Mouse (Mus musculus) adrenal gland, adult 8-10 months (tissue): ENCODE data around the gene Fpr3. TPM values are rescaled to one million over a fixed set of nuclear protein-coding genes. Genes with fewer than 3 reads are reported as not detected.
"Not testable (repeated sequence)": the region's sequence is repeated elsewhere in the genome, so short reads cannot be mapped to it uniquely, and the experiment has no call there.

Experiments used
- DNase-seq: peaks from one replicate; pipeline ENCODE4 v3.0.0; 2022
- total RNA-seq, 4 experiments: library from RNA; stranded (reverse); gene quantifications; 2 replicates each; pipeline ENCODE4 v1.2.4; 2022

The Fpr3 gene
- total RNA-seq, 4 experiments from 2014 or later = not detected

DNA sequence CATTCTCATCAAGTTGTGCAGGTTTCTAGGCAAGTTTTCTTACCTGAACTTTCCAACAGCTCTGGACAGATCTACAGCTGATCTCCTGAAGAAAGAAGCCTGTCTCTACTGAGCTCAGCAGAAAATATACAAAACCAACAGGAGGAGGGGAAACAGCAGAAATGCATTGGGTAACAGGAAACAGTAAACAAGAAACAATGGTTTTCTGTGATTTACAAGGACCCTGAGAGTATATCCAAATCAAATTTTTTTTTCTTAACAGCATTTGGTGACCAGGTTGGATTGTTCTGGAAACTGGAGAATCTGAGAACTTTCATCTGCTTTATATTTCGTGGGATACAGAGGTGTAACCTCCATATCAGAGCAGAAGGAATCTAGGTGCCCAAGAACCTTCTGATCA, 3.8 kb upstream of the Fpr3 start, which contains the start of gene Fpr1:
TSS of gene Fpr1 (minus strand) at position 101 of the 400 bp plus-strand sequence.
- DNase-seq = no peak

DNA sequence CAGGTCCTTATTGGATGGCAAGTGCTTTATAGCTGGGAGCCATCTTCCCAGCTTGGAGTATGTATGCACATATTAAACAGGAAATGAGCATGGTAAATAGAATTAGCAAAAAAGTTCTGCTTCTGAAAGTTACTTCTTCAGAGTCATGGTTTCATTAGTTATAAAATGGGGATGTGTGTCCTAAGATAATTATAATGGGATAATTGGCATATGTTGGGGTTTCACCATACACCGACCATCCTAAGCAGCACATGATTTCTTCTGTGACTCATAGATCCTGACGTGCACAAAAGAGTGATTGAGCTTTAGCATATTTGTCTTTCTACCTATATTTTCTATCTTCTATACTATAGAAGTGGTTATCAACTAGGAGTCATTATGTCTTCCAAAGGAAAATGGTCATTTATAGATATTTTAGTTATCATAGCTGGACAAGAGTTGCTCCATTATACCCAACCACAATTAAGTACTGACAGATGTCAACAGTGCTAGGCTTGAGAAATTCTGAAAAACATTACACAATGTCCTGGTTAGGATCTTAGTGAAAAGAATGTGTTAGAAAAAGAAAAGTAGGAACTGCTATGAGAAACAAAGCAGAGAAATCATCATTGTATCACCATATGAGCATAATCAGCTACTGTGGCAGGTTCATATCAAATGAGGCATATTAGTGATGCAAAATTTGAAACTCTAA, 2.2 kb downstream of the Fpr3 start:
- DNase-seq = no peak

DNA sequence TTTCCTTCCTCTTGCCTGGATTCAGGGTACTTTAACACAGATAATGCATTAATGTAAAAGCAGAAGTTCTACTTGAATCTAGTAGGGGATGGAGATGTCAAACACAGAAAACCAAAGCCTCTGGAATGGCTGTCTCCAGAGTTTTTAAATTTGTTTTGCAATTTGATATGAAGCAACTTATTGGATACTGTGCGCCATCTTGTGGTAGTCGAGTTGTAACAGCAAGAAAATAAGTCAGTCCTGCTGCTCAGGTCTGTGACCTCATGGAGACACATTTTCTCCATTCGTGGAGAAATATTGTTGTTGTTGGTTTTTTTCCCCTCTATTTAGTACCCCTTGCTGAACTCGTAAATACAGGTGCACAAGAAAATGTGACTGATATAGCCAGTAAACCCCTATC, 8.4 kb downstream of the Fpr3 start:
- DNase-seq = no peak

DNA sequence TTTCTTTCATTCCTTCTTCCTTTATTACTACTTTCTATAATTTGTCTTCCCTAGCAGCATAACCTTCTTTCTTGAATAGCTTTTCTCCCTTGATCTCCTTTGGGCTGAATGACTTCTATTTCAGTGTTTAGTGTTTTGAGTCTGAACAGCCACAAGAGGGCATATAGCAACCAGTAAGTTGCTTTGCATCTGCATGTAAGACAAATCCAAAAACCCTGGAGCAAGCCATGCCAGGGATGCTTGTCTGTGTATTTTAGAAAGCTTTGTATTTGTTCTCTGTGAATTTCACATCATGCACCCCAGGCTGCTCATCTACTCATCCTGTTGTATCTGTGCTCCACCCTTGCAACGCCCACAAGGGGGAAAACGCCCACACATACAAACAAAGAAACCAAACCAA, 11.6 kb downstream of the Fpr3 start:
- DNase-seq = no peak

DNA sequence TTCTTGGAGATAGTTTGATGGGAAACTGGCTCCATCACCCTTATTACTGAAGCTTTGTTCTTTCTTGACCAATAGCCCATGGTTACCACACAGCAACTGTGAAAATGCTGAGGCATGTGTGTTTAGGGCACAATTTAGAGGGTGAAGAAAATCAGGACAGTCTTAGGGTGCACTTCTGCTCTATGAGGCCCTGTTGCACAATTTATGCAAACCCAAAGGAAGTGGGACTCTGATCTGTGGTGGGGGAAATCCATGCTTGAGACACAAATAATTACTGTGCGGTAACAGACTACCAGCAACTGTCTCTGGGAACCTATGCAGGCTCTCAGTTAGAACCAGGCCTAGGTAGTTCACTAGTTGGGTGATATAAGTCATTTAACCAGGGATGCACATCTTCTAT, 13.1 kb downstream of the Fpr3 start:
- no peak for DNase-seq

DNA sequence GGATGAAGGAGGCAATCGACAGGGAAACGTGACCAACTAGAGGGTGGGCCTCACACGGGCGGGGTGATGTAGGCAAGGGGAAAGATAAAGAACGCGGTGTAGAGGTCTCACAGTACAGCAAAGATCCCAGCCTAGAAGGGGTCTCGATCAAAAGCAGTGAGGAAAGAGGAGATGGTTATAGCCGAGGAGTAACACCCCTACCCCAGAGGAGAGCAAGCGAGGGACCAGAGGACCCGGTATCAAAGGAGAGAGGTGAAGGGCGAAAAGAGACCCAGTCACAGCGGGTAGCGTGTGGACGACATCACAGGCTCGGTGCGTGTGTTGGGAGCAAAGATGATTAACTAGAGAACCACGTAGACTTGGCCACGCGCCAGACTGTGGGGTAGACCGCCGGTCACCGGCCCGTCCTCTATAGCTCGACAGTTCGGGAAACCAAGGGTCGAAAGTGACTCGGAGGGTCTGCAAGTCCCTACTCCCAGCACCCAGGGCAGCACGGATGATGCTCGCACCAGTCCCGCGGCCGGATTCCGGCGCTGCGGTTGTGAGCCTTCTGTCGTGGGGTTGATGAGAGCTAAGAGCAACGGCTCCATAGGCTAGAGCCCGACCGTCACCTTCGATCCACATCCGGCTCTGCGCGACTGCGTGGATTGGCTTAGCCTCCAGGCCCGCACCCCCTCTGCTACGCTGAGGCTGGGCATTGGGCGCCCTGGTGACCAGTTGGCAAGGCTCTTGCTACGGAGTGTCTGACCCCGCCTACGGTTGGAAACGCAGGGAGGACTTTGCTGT, 22.2 kb downstream of the Fpr3 start:
- peak; percentile 89 for DNase-seq

DNA sequence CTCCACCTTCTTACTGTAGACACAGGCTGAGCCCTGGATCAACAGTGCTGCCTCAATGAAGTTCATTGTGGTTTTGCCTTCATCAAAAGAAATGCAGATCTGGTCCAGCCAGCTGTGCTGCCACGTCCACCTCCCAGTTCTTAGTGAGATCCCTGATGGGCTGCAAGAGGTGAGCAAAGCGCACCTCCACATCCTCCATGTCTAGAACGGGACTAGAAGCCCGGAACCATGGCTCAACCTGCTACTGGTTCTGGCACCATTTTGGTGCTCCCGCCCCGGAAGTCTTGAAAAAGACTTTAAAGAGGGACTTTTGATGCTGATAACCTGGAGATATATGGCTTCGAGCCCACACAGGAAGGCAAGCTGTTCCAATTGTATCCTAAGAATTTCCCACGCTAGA, 25.0 kb downstream of the Fpr3 start:
- not testable (repeated sequence) for DNase-seq

DNA sequence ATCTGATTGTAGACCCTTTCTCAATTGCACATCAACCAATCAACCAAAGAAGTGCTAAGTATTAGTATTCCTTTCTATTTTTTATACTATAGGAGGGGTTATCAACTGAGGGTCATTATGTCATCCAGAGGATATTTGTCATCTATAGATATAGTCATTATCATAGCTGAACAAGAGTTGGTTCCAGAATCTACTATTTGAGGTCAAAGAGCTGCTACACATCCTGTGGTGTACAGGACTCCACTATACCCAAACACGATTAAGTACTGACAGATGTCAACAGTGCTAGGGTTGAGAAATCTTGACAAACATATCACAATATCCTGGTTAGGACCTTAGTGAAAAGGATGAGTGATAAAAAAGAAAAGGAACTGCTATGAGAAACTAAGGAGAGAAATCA, 29.7 kb downstream of the Fpr3 start:
- no peak for DNase-seq

DNA sequence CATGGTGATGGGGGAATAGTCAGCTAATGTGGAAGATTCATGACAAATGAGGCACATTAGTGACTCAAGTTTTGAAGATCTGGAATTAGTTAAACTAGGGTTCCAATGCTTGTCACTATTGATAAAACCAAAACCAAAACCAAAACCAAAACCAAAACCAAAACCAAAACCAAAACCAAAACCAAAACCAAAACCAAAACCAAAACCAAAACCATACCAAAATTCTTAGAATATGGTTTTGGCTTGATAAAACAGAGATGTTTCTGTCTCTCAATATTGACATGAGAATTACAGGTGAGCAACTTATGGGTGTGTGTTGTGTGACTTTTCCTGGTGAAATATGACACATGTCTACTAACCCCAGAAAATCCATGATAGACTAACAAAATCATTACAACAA, 30.1 kb downstream of the Fpr3 start:
- no peak for DNase-seq

DNA sequence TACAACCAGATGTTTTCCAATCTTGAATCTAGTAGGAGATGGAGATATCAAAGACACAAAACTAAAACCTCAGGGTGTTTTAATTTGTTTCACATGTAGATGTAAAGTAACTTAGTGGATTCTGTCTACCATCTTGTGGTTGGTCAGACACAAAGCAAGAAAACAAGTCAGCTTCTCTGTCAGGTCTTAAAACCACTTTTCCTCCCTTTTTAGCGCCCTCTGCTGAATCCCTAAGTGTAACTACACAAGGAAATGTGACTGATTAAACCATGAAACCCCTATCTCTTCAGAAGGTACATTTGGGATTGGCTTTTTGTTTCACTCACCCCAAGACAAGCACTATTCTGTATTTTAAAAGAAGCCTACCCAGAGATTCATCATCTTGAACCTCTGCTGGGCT, 85.8 kb downstream of the Fpr3 start:
- DNase-seq = no peak

DNA sequence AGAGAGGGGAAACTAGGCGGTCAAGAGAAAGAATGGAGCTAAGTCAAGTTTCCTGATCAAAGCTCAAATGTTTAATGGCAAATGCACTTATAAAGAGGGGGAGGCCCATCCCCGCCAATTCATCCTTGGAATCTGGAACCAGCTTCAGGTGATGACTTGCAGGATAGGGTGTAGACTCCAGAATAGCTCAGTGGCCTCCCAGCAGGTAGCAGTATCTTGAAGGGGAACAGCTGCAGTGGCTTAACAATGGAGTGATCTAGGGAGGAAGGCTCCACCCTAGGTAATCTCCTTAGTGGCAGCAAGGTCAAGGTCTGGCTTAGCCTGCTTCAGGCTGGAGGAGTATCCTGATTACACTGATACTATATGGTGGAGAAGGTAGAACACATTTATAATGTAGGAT, 93.6 kb downstream of the Fpr3 start:
- not testable (repeated sequence) for DNase-seq

DNA sequence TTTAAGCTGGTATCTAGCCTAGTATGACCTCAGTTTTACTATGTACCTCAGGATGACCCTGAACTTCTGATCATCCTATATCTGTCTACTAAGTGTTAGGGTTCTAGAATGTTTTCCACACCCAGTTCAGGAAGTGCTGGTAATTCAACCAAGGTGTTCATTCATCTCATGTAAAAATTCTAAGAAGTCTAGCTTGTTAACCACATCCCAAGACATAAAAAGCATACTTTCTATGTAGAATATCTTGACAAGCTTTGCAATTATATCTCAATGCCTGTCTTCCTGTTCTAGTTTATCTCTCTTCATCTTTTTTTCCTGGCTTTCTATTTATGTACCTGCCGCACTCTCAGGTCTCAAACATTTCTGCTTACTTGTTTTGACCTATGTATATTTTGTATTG, 117.1 kb downstream of the Fpr3 start:
- no peak for DNase-seq

Other genes with a start within 250 kb of the Fpr3 start
- not detected for gene Vmn2r90, start 184.1 kb upstream of the Fpr3 start, total RNA-seq
- 100 to 1,000 TPM in 2 of 4 experiments, 10 to 100 TPM in 2; 43.9 to 173 (median 91.6) TPM for gene Spaca6, start 60.7 kb upstream of the Fpr3 start, total RNA-seq
- gene Has1, start 32.6 kb upstream of the Fpr3 start, total RNA-seq = under 1 TPM in 2 of 4 experiments, not detected in 2; 0.23 to 0.24 TPM
- under 1 TPM in 1 of 4 experiments, not detected in 3; 0.17 TPM for gene Fpr1, start 3.9 kb upstream of the Fpr3 start, total RNA-seq
- under 1 TPM in 1 of 4 experiments, not detected in 3; 0.56 TPM for gene Fpr2, start within 50 bp of the Fpr3 start, total RNA-seq
- not detected for gene Fpr-rs4, start 133.9 kb downstream of the Fpr3 start, total RNA-seq
- not detected for gene Vmn2r124, start 161.6 kb downstream of the Fpr3 start, total RNA-seq
- gene Vmn2r91, start 197.2 kb downstream of the Fpr3 start, total RNA-seq = not detected